ENCODE assay signal across 24 mouse cellular contexts in the genomic region with DNA sequence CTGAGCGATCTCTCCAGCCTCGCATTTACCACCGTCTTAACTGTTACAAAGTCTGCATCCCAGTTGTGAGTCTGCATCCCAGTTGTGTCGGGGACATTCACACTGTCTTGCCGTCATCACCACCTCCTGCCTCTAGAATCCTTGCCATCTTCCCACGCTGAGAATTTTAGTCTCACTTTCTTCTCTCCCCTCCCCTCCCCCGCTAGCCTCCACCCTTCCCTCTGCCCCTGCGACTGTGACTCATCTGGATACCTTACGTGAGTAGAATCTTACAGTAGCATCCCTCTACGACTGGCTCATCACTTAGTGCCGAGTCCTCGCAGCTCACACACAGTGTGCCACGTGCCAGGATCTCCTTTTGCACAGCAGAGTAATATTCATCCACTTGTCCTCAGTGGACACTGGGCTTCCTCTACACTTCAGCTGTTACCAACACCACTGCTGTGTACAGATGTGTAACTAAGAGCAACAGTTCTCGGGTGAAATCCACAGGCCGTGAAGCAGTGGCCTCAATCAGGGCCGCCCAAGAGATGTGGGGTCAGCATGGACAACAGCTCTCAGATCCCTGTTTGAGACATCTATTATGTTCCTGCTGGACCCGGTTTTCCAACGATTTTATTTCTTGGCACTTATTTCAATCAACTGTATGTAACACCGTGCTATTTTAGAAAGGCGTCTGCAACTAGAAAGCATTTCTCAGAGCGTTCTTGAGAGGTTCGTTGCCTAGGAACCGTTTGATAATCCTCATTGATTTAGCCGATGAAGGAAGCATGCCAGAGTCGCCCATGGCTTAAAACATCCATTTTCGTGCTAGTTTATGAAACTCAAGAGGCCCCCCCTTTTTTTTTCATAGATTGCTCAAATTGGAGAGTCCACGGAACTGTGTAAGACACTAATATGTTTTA. TPM values are rescaled to one million over a fixed set of nuclear protein-coding genes. Genes with fewer than 3 reads are reported as not detected.
DNase-seq lines count a peak whose midpoint lies in the region; ATAC-seq lines count a peak whose summit lies in the region.
"Had no signal": no experiment of that assay in that cellular context is flagged by ENCODE, and none has a peak within 500 bp of the region (broad histone marks: within the 10 kb centered on the region; RNA-seq: fewer than 3 reads in every experiment).

No protein-coding gene starts in this region.

- 67% methylated on average over 27 of the region's 27 CpGs for WGBS in forebrain, embryonic 13.5 days
- 75% methylated on average over 27 of the region's 27 CpGs for WGBS in forebrain, embryonic 12.5 days
- 73% methylated on average over 27 of the region's 27 CpGs for WGBS in liver, embryonic 15.5 days (ENCODE audit: insufficient replicate concordance)
- 76% methylated on average over 27 of the region's 27 CpGs for WGBS in liver, embryonic 12.5 days (ENCODE audit: insufficient replicate concordance)
- WGBS in midbrain, embryonic 12.5 days: 72% methylated on average over 27 of the region's 27 CpGs

- peak; percentile 27 for DNase-seq in right cerebral cortex, postnatal 4 days
- DNase-seq in adrenal gland, postnatal 4 days (ENCODE audit: low spot score in 2 of 2): no peak
- DNase-seq: cerebellum, adult 11-12 months; spleen, adult 18-20 months had no signal

- no peak overlapping the region for H3K9ac ChIP-seq in forebrain, embryonic 13.5 days
- no peak overlapping the region for H3K9ac ChIP-seq in forebrain, embryonic 12.5 days
- H3K9ac ChIP-seq in liver, embryonic 15.5 days: no peak overlapping the region
- H3K9ac ChIP-seq in liver, embryonic 12.5 days: no peak overlapping the region
- H3K9ac ChIP-seq in midbrain, embryonic 12.5 days (replicated peaks): no peak overlapping the region
- H3K9ac ChIP-seq: heart, embryonic 12.5 days; intestine, embryonic 15.5 days; liver, embryonic 14.5 days; neural tube, embryonic 13.5 days; stomach, embryonic 15.5 days had no signal

- H3K4me1 ChIP-seq in forebrain, embryonic 13.5 days: no peaks in the 10 kb centered on the region
- H3K4me1 ChIP-seq in forebrain, embryonic 12.5 days: no peaks in the 10 kb centered on the region
- peaks cover 4% of the 10 kb centered on the region; the same call in 1 of the 2 replicates for H3K4me1 ChIP-seq in liver, embryonic 15.5 days (replicated peaks)
- H3K4me1 ChIP-seq in liver, embryonic 12.5 days: no peaks in the 10 kb centered on the region
- H3K4me1 ChIP-seq in midbrain, embryonic 12.5 days: no peaks in the 10 kb centered on the region
- H3K4me1 ChIP-seq: heart, embryonic 12.5 days; intestine, embryonic 15.5 days; neural tube, embryonic 13.5 days; stomach, embryonic 15.5 days had no signal

- no peak overlapping the region for H3K27ac ChIP-seq in forebrain, embryonic 13.5 days
- H3K27ac ChIP-seq in forebrain, embryonic 12.5 days: no peak overlapping the region
- H3K27ac ChIP-seq in liver, embryonic 15.5 days (replicated peaks): no peak overlapping the region
- no peak overlapping the region for H3K27ac ChIP-seq in liver, embryonic 12.5 days
- H3K27ac ChIP-seq in midbrain, embryonic 12.5 days (replicated peaks): no peak overlapping the region
- H3K27ac ChIP-seq: intestine, embryonic 15.5 days; liver, embryonic 14.5 days; neural tube, embryonic 13.5 days; stomach, embryonic 15.5 days had no signal

- ATAC-seq in forebrain, embryonic 13.5 days: 0 out of 2 replicates have a peak, but pooled peaks have one; percentile 38
- ATAC-seq in forebrain, embryonic 12.5 days (ENCODE audit: low FRiP score): no peak
- no peak for ATAC-seq in liver, embryonic 15.5 days (ENCODE audit: insufficient read depth)
- ATAC-seq in liver, embryonic 12.5 days: no peak
- peak; percentile 44; the same call in 1 of the 2 replicates for ATAC-seq in midbrain, embryonic 12.5 days (ENCODE audit: low FRiP score, low read depth)
- no peak for ATAC-seq in cerebellum, adult (ENCODE audit: insufficient number of reproducible peaks, low FRiP score, low TSS enrichment)
- ATAC-seq: activated CD4-positive, CD25-positive, alpha-beta regulatory T cell, adult 4 months; intestine, embryonic 15.5 days had no signal

- H3K4me3 ChIP-seq in forebrain, embryonic 13.5 days: no peak overlapping the region
- no peak overlapping the region for H3K4me3 ChIP-seq in forebrain, embryonic 12.5 days (replicated peaks)
- no peak overlapping the region for H3K4me3 ChIP-seq in liver, embryonic 15.5 days (replicated peaks)
- H3K4me3 ChIP-seq in liver, embryonic 12.5 days: no peak overlapping the region
- no peak overlapping the region for H3K4me3 ChIP-seq in midbrain, embryonic 12.5 days
- H3K4me3 ChIP-seq: heart, embryonic 12.5 days; intestine, embryonic 15.5 days; neural tube, embryonic 13.5 days; stomach, embryonic 15.5 days had no signal

- no peak overlapping the region for H3K4me2 ChIP-seq in forebrain, embryonic 13.5 days
- H3K4me2 ChIP-seq in forebrain, embryonic 12.5 days: no peak overlapping the region
- peak overlapping the region; percentile 30; the same call in 1 of the 2 replicates for H3K4me2 ChIP-seq in liver, embryonic 15.5 days
- no peak overlapping the region for H3K4me2 ChIP-seq in liver, embryonic 12.5 days
- H3K4me2 ChIP-seq in midbrain, embryonic 12.5 days (replicated peaks): no peak overlapping the region
- H3K4me2 ChIP-seq: heart, embryonic 12.5 days; intestine, embryonic 15.5 days; neural tube, embryonic 13.5 days; stomach, embryonic 15.5 days had no signal

- H3K9me3 ChIP-seq in forebrain, embryonic 13.5 days (replicated peaks): peaks cover 7% of the 10 kb centered on the region; the same call in 1 of the 2 replicates
- no peaks in the 10 kb centered on the region for H3K9me3 ChIP-seq in forebrain, embryonic 12.5 days
- H3K9me3 ChIP-seq in liver, embryonic 15.5 days (replicated peaks): no peaks in the 10 kb centered on the region
- peaks cover 6% of the 10 kb centered on the region; the same call in 1 of the 2 replicates for H3K9me3 ChIP-seq in liver, embryonic 12.5 days (replicated peaks)
- H3K9me3 ChIP-seq in midbrain, embryonic 12.5 days: 0 out of 2 replicates have a peak, but pooled peaks cover 5% of the 10 kb centered on the region
- H3K9me3 ChIP-seq: intestine, embryonic 15.5 days; stomach, embryonic 15.5 days had no signal

- H3K36me3 ChIP-seq in forebrain, embryonic 13.5 days (ENCODE audit: poor library complexity, severe bottlenecking): no peaks in the 10 kb centered on the region
- no peaks in the 10 kb centered on the region for H3K36me3 ChIP-seq in forebrain, embryonic 12.5 days (replicated peaks)
- no peaks in the 10 kb centered on the region for H3K36me3 ChIP-seq in liver, embryonic 15.5 days (replicated peaks)
- no peaks in the 10 kb centered on the region for H3K36me3 ChIP-seq in liver, embryonic 12.5 days
- H3K36me3 ChIP-seq in midbrain, embryonic 12.5 days: no peaks in the 10 kb centered on the region
- H3K36me3 ChIP-seq: heart, embryonic 12.5 days; intestine, embryonic 15.5 days; neural tube, embryonic 13.5 days; stomach, embryonic 15.5 days had no signal

- no peaks in the 10 kb centered on the region for H3K27me3 ChIP-seq in forebrain, embryonic 13.5 days
- H3K27me3 ChIP-seq in forebrain, embryonic 12.5 days: no peaks in the 10 kb centered on the region
- no peaks in the 10 kb centered on the region for H3K27me3 ChIP-seq in liver, embryonic 15.5 days
- no peaks in the 10 kb centered on the region for H3K27me3 ChIP-seq in liver, embryonic 12.5 days (replicated peaks)
- no peaks in the 10 kb centered on the region for H3K27me3 ChIP-seq in midbrain, embryonic 12.5 days
- H3K27me3 ChIP-seq: heart, embryonic 12.5 days; intestine, embryonic 15.5 days; stomach, embryonic 15.5 days had no signal

RNA-seq across cellular contexts. Expression of a gene that starts 13.4 kb away (rescaled TPM):
- polyA plus RNA-seq in forebrain, embryonic 13.5 days (2015; fragmentation: Nextera tagmentation; extraction: Ambion mirVana): 6.0 and 6.7 TPM in 2 replicates
- polyA plus RNA-seq in forebrain, embryonic 12.5 days (2016; fragmentation: Nextera tagmentation; extraction: Ambion mirVana): 0.93 and 1.1 TPM in 2 replicates
- 0.09 and 0.25 TPM in 2 replicates for polyA plus RNA-seq in liver, embryonic 15.5 days (2015; fragmentation: Nextera tagmentation; extraction: Ambion mirVana)
- polyA plus RNA-seq in liver, embryonic 12.5 days (2016; fragmentation: Nextera tagmentation; extraction: Ambion mirVana): 0.08 TPM in 1 of 2 replicates, not detected in the other
- 0.79 and 0.85 TPM in 2 replicates for polyA plus RNA-seq in midbrain, embryonic 12.5 days (2016; fragmentation: Nextera tagmentation; extraction: Ambion mirVana)
- total RNA-seq in adrenal gland, postnatal 4 days (2021): under 1 TPM; 0.20 to 0.59 TPM
- total RNA-seq: common myeloid progenitor, adult 5-6 weeks; hematopoietic stem cell, adult 5-6 weeks had no signal
- polyA plus RNA-seq: activated CD4-positive, CD25-positive, alpha-beta regulatory T cell, adult 4 months; embryonic facial prominence, embryonic 14.5 days; gonadal fat pad, adult 2 months; heart, embryonic 12.5 days; intestine, embryonic 15.5 days had no signal

RNA-seq across cellular contexts. Expression of a gene that starts 42.5 kb away (rescaled TPM):
- polyA plus RNA-seq in forebrain, embryonic 13.5 days (2015; fragmentation: Nextera tagmentation; extraction: Ambion mirVana): not detected in 2 replicates
- polyA plus RNA-seq in forebrain, embryonic 12.5 days (2016; fragmentation: Nextera tagmentation; extraction: Ambion mirVana): not detected in 2 replicates
- not detected in 2 replicates for polyA plus RNA-seq in liver, embryonic 15.5 days (2015; fragmentation: Nextera tagmentation; extraction: Ambion mirVana)
- not detected in 2 replicates for polyA plus RNA-seq in liver, embryonic 12.5 days (2016; fragmentation: Nextera tagmentation; extraction: Ambion mirVana)
- polyA plus RNA-seq in midbrain, embryonic 12.5 days (2016; fragmentation: Nextera tagmentation; extraction: Ambion mirVana): not detected in 2 replicates
- not detected for total RNA-seq in adrenal gland, postnatal 4 days (2021)
- total RNA-seq: common myeloid progenitor, adult 5-6 weeks; hematopoietic stem cell, adult 5-6 weeks; layer of hippocampus, adult 8-10 months; left cerebral cortex, postnatal 36 days had no signal
- polyA plus RNA-seq: activated CD4-positive, CD25-positive, alpha-beta regulatory T cell, adult 4 months; embryonic facial prominence, embryonic 14.5 days; gonadal fat pad, adult 2 months; heart, embryonic 12.5 days; intestine, embryonic 15.5 days; kidney, embryonic 16.5 days; liver, embryonic 14.5 days; neural tube, embryonic 13.5 days; stomach, embryonic 15.5 days; thymus, postnatal 0 days had no signal

Comparison
In these comparisons a context has a peak if more than half of its experiments do, and no peak if none do; other contexts are left out.
1. ATAC-seq: peak in forebrain, embryonic 13.5 days (single experiment) and midbrain, embryonic 12.5 days (single experiment); none in forebrain, embryonic 12.5 days (single experiment), liver, embryonic 15.5 days (single experiment), liver, embryonic 12.5 days (single experiment) and cerebellum, adult (single experiment).